Mouse (Mus musculus) MEL (cell line): ENCODE results near the gene Ccdc88c. TPM values are rescaled to one million over a fixed set of nuclear protein-coding genes. Genes with fewer than 3 reads are reported as not detected.

Source experiments
- DNase-seq: peaks from one replicate; pipeline ENCODE4 v3.0.0; 2011; ENCODE audit warnings: low read depth, low spot score
- H3K27ac ChIP-seq: 2 replicates; pipeline ENCODE4 v1.5.1; 2012; ENCODE audit warnings: low read depth, mild to moderate bottlenecking, control low read depth, low read length, moderate library complexity; ENCODE audit not compliant: control insufficient read depth
- H3K27me3 ChIP-seq, 2 experiments: fragments of 150-350 bp in 1 of 2; sonication (generic) in 1 of 2; 2 replicates each; pipeline ENCODE4 v1.6.1; 2012; ENCODE audit warnings: low read length in 2 of 2, mild to moderate bottlenecking in 2 of 2, improper control_type of control experiment in 1 of 2, moderate library complexity in 1 of 2; ENCODE audit not compliant: insufficient read depth in 2 of 2, control insufficient read depth in 1 of 2
- H3K36me3 ChIP-seq, 2 experiments: 2 replicates each; pipeline ENCODE4 v1.6.1; 2012 to 2014; ENCODE audit warnings: low read length in 2 of 2, improper control_type of control experiment in 1 of 2, inconsistent platforms in 1 of 2, mild to moderate bottlenecking in 1 of 2; ENCODE audit not compliant: insufficient read depth in 2 of 2, control insufficient read depth in 1 of 2
- H3K4me1 ChIP-seq, 2 experiments: fragments of 150-350 bp in 1 of 2; sonication (generic) in 1 of 2; 2 replicates each; pipeline ENCODE4 v1.6.1; 2012; ENCODE audit warnings: low read length in 2 of 2, improper control_type of control experiment in 1 of 2, mild to moderate bottlenecking in 1 of 2; ENCODE audit not compliant: insufficient read depth in 2 of 2, control insufficient read depth in 1 of 2
- H3K4me3 ChIP-seq, 2 experiments: fragments of 150-350 bp in 1 of 2; sonication (generic) in 1 of 2; 2 replicates each; pipeline ENCODE4 v1.5.1; 2012; ENCODE audit warnings: low read depth in 2 of 2, low read length in 2 of 2, mild to moderate bottlenecking in 2 of 2, moderate library complexity in 2 of 2, control low read depth in 1 of 2, improper control_type of control experiment in 1 of 2; ENCODE audit not compliant: control insufficient read depth in 1 of 2, insufficient read depth in 1 of 2
- H3K79me2 ChIP-seq: 2 replicates; pipeline ENCODE4 v1.6.1; 2012; ENCODE audit warnings: mild to moderate bottlenecking, low read length, moderate library complexity; ENCODE audit not compliant: control insufficient read depth, poor library complexity, insufficient read depth
- H3K9ac ChIP-seq: 2 replicates; pipeline ENCODE4 v1.6.1; 2012; ENCODE audit warnings: low read depth, mild to moderate bottlenecking, control low read depth, low read length, moderate library complexity; ENCODE audit not compliant: control insufficient read depth, poor library complexity, severe bottlenecking
- H3K9me3 ChIP-seq: fragments of 150-350 bp; sonication (generic); replicated peaks from 2 replicates; pipeline ENCODE4 v1.6.1; 2012; ENCODE audit warnings: mild to moderate bottlenecking, low read length, improper control_type of control experiment, moderate library complexity; ENCODE audit not compliant: insufficient read depth
- BHLHE40 ChIP-seq: IDR thresholded peaks from 2 replicates; pipeline ENCODE4 v1.6.1; 2012; ENCODE audit warnings: low read depth, mild to moderate bottlenecking, inconsistent platforms, low read length, improper control_type of control experiment, borderline replicate concordance
- CHD1 ChIP-seq: IDR thresholded peaks from 2 replicates; pipeline ENCODE4 v1.6.1; 2012; ENCODE audit warnings: low read depth, mild to moderate bottlenecking, inconsistent platforms, low read length, improper control_type of control experiment
- CTCF ChIP-seq, 3 experiments: IDR thresholded peaks in 2 of 3; conservative IDR thresholded peaks in 1 of 3; 2 replicates each; pipeline ENCODE4 v1.5.1; 2011 to 2012; ENCODE audit warnings: low read length in 3 of 3, low read depth in 2 of 3, mild to moderate bottlenecking in 2 of 3, improper control_type of control experiment in 1 of 3, inconsistent platforms in 1 of 3, mixed read lengths in 1 of 3, moderate library complexity in 1 of 3; ENCODE audit not compliant: control insufficient read depth in 1 of 3, insufficient read depth in 1 of 3, poor library complexity in 1 of 3, severe bottlenecking in 1 of 3
- ELF1 ChIP-seq: IDR thresholded peaks from 2 replicates; pipeline ENCODE4 v1.6.1; 2014; ENCODE audit warnings: low read depth, mild to moderate bottlenecking, inconsistent platforms, low read length, improper control_type of control experiment, moderate library complexity
- EP300 ChIP-seq, 2 experiments: IDR thresholded peaks; 2 replicates each; pipeline ENCODE4 v1.6.1; 2011; ENCODE audit warnings: improper control_type of control experiment in 2 of 2, low read length in 2 of 2, low read depth in 1 of 2, mild to moderate bottlenecking in 1 of 2
- ETS1 ChIP-seq: IDR thresholded peaks from 2 replicates; pipeline ENCODE4 v1.6.1; 2012; ENCODE audit warnings: low read depth, mild to moderate bottlenecking, inconsistent platforms, low read length, improper control_type of control experiment, moderate library complexity
- GATA1 ChIP-seq: IDR thresholded peaks from 2 replicates; pipeline ENCODE4 v1.6.1; 2011; ENCODE audit warnings: low read depth, low read length, improper control_type of control experiment
- HCFC1 ChIP-seq: IDR thresholded peaks from 2 replicates; pipeline ENCODE4 v1.6.1; 2012; ENCODE audit warnings: low read depth, mild to moderate bottlenecking, inconsistent platforms, low read length, improper control_type of control experiment, moderate library complexity
- JUND ChIP-seq: IDR thresholded peaks from 2 replicates; pipeline ENCODE4 v1.6.1; 2011; ENCODE audit warnings: low read depth, mild to moderate bottlenecking, improper control_type of control experiment, low read length
- KAT2A ChIP-seq: conservative IDR thresholded peaks from 2 replicates; pipeline ENCODE4 v1.6.1; 2012; ENCODE audit warnings: low read depth, low read length, improper control_type of control experiment, inconsistent platforms
- MAFK ChIP-seq: IDR thresholded peaks from 2 replicates; pipeline ENCODE4 v1.6.1; 2011; ENCODE audit warnings: low read depth, mild to moderate bottlenecking, low read length, improper control_type of control experiment, borderline replicate concordance
- MEF2A ChIP-seq: IDR thresholded peaks from 2 replicates; pipeline ENCODE4 v1.6.1; 2014; ENCODE audit warnings: low read depth, mild to moderate bottlenecking, inconsistent platforms, low read length, improper control_type of control experiment; ENCODE audit not compliant: poor library complexity, insufficient replicate concordance, severe bottlenecking; ENCODE audit errors: extremely low read depth
- MXI1 ChIP-seq: IDR thresholded peaks from 2 replicates; pipeline ENCODE4 v1.6.1; 2011; ENCODE audit warnings: mild to moderate bottlenecking, low read depth, low read length, improper control_type of control experiment
- MYC ChIP-seq: IDR thresholded peaks from 2 replicates; pipeline ENCODE4 v1.6.1; 2011; ENCODE audit warnings: low read depth, mild to moderate bottlenecking, low read length, improper control_type of control experiment, moderate library complexity
- NELFE ChIP-seq: IDR thresholded peaks from 2 replicates; pipeline ENCODE4 v1.6.1; 2011; ENCODE audit warnings: low read depth, low read length, improper control_type of control experiment
- POLR2A ChIP-seq, 2 experiments: IDR thresholded peaks; 2 replicates each; pipeline ENCODE4 v1.6.1; 2011 to 2012; ENCODE audit warnings: low read length in 2 of 2, mild to moderate bottlenecking in 2 of 2, control low read depth in 1 of 2, improper control_type of control experiment in 1 of 2, low read depth in 1 of 2, moderate library complexity in 1 of 2; ENCODE audit not compliant: control insufficient read depth in 1 of 2, insufficient read depth in 1 of 2, poor library complexity in 1 of 2
- POLR2AphosphoS5 ChIP-seq: IDR thresholded peaks from 2 replicates; pipeline ENCODE4 v1.6.1; 2012; ENCODE audit warnings: low read depth, borderline replicate concordance, mild to moderate bottlenecking, inconsistent platforms, low read length, moderate library complexity, mixed read lengths
- RAD21 ChIP-seq: IDR thresholded peaks from 2 replicates; pipeline ENCODE4 v1.6.1; 2011; ENCODE audit warnings: mild to moderate bottlenecking, low read depth, low read length, improper control_type of control experiment
- RCOR1 ChIP-seq: IDR thresholded peaks from 2 replicates; pipeline ENCODE4 v1.6.1; 2012; ENCODE audit warnings: low read depth, mild to moderate bottlenecking, inconsistent platforms, low read length, improper control_type of control experiment
- TCF12 ChIP-seq: IDR thresholded peaks from 2 replicates; pipeline ENCODE4 v1.6.1; 2014; ENCODE audit warnings: low read depth, mild to moderate bottlenecking, inconsistent platforms, low read length, improper control_type of control experiment, moderate library complexity
- USF1 ChIP-seq: IDR thresholded peaks from 2 replicates; pipeline ENCODE4 v1.6.1; 2014; ENCODE audit warnings: low read depth, mild to moderate bottlenecking, inconsistent platforms, low read length, improper control_type of control experiment, moderate library complexity
- USF2 ChIP-seq, 2 experiments: IDR thresholded peaks; 2 replicates each; pipeline ENCODE4 v1.6.1; 2011 to 2012; ENCODE audit warnings: improper control_type of control experiment in 2 of 2, low read length in 2 of 2, borderline replicate concordance in 1 of 2, inconsistent platforms in 1 of 2, low read depth in 1 of 2, mild to moderate bottlenecking in 1 of 2; ENCODE audit not compliant: insufficient read depth in 1 of 2
- ZC3H11A ChIP-seq: IDR thresholded peaks from 2 replicates; pipeline ENCODE4 v1.6.1; 2012; ENCODE audit warnings: low read depth, mild to moderate bottlenecking, inconsistent platforms, low read length, improper control_type of control experiment
- ZKSCAN1 ChIP-seq: IDR thresholded peaks from 2 replicates; pipeline ENCODE4 v1.6.1; 2012; ENCODE audit warnings: low read depth, mild to moderate bottlenecking, inconsistent platforms, low read length, improper control_type of control experiment, moderate library complexity
- polyA plus RNA-seq, 2 experiments: library from polyadenylated mRNA; stranded (reverse) in 1 of 2; unstranded in 1 of 2; fragments of >175 nt in 1 of 2; fragments of >200 nt in 1 of 2; gene quantifications; 2 replicates each; pipeline versions ENCODE4 v1.2.1 to v1.2.4; 2012; ENCODE audit warnings: low replicate concordance in 2 of 2, low read depth in 1 of 2; ENCODE audit not compliant: insufficient read length in 2 of 2, insufficient read depth in 1 of 2, missing spikeins in 1 of 2
- total RNA-seq: library from RNA; depleted of rRNA; stranded (reverse); fragments of 300-350 nt; gene quantifications from 2 replicates; pipeline ENCODE4 v1.2.3, GENCODE M21; 2012

The Ccdc88c gene
- total and polyA plus RNA-seq, 3 experiments: 8.7 to 15.3 TPM; not detected in 1

- H3K36me3 ChIP-seq: no peaks in the 10 kb centered on the region; a peak in 1 of 4 replicates
- H3K4me3 ChIP-seq: no peak overlapping the region
- no peaks in the 10 kb centered on the region for H3K9me3 ChIP-seq
- no peak overlapping the region for H3K27ac ChIP-seq
- DNase-seq: no peak
- H3K27me3 ChIP-seq: no peaks in the 10 kb centered on the region
- no peak for TF ChIP-seq ZKSCAN1
- TF ChIP-seq HCFC1: no peak
- no peak for TF ChIP-seq POLR2AphosphoS5
- no peak for TF ChIP-seq ETS1
- no peak for TF ChIP-seq KAT2A
- TF ChIP-seq MYC: no peak
- TF ChIP-seq MXI1: no peak
- no peak for TF ChIP-seq JUND
- no peak for TF ChIP-seq BHLHE40
- TF ChIP-seq MEF2A: no peak
- TF ChIP-seq TCF12: no peak
- no peak for TF ChIP-seq EP300 (IDR thresholded peaks at IDR 0.05; ENCODE audit: low read depth in 1 of 2, low read length in 2 of 2)
- no peak for TF ChIP-seq CTCF (IDR thresholded peaks at IDR 0.05 in 2 of 3, conservative IDR thresholded peaks at IDR 0.05 in 1 of 3; ENCODE audit: control insufficient read depth in 1 of 3, insufficient read depth in 1 of 3, low read depth in 2 of 3, low read length in 3 of 3, poor library complexity in 1 of 3, severe bottlenecking in 1 of 3)
- no peak for TF ChIP-seq NELFE
- no peak for TF ChIP-seq CHD1
- no peak for TF ChIP-seq ZC3H11A
- no peak for TF ChIP-seq POLR2A (IDR thresholded peaks at IDR 0.05; ENCODE audit: control insufficient read depth in 1 of 2, insufficient read depth in 1 of 2, low read depth in 1 of 2, low read length in 2 of 2, poor library complexity in 1 of 2)
- TF ChIP-seq MAFK: no peak
- H3K4me1 ChIP-seq: no peaks in the 10 kb centered on the region
- H3K9ac ChIP-seq: no peak overlapping the region
- no peaks in the 10 kb centered on the region for H3K79me2 ChIP-seq
These were observed 91.2 kb downstream of the Ccdc88c start for GRCm38 (mm10) chr12:100937441-100938360.

GRCm38 (mm10) chr12:100936737-100937136, 92.1 kb downstream of the Ccdc88c start:
- Histone ChIP-seq H3K4me3 (no peak overlapping the region), H3K27me3 (no peaks in the 10 kb centered on the region), H3K27ac (no peak overlapping the region), H3K9ac (no peak overlapping the region), H3K4me1 (no peaks in the 10 kb centered on the region), H3K9me3 (no peaks in the 10 kb centered on the region), H3K79me2 (no peaks in the 10 kb centered on the region), H3K36me3 (no peaks in the 10 kb centered on the region; a peak in 1 of 4 replicates)
- no peak for DNase-seq
- TF ChIP-seq EP300 (IDR thresholded peaks at IDR 0.05; ENCODE audit: low read depth in 1 of 2, low read length in 2 of 2): no peak
- no peak for TF ChIP-seq RAD21
- no peak for TF ChIP-seq ELF1
- no peak for TF ChIP-seq HCFC1
- TF ChIP-seq MYC: no peak
- no peak for TF ChIP-seq MEF2A
- no peak for TF ChIP-seq RCOR1
- TF ChIP-seq CHD1: no peak
- TF ChIP-seq USF1: no peak
- no peak for TF ChIP-seq JUND
- TF ChIP-seq POLR2AphosphoS5: no peak
- TF ChIP-seq GATA1: no peak
- no peak for TF ChIP-seq USF2 (IDR thresholded peaks at IDR 0.05; ENCODE audit: borderline replicate concordance in 1 of 2, insufficient read depth in 1 of 2, low read depth in 1 of 2, low read length in 2 of 2)
